Mouse (Mus musculus): ENCODE data around the gene Cage1. TPM values are rescaled to one million over a fixed set of nuclear protein-coding genes. Genes with fewer than 3 reads are reported as not detected.

The Cage1 gene
- polyA plus RNA-seq, 1 experiment from 2014 or later = 0.99 TPM

GRCm38 (mm10) chr13:37966256-37967051, 70.4 kb downstream of the Cage1 start:
- Histone ChIP-seq H3K27me3 (ENCODE audit: control insufficient read depth, insufficient read depth, low read length) (no peaks in the 10 kb centered on the region), H3K36me3 (ENCODE audit: control insufficient read depth, insufficient read depth, low read length) (no peaks in the 10 kb centered on the region), H3K4me1 (replicated peaks; ENCODE audit: control insufficient read depth, insufficient read depth, low read length) (peaks cover 8% of the 10 kb centered on the region; the same call in 1 of the 2 replicates), H3K4me3 (ENCODE audit: low read depth, low read length) (no peak overlapping the region), H3K4me2 (ENCODE audit: low read depth, low read length, severe bottlenecking) (no peak overlapping the region), H3K9ac (ENCODE audit: low read length) (no peak overlapping the region), H3K27ac (ENCODE audit: low read depth, low read length) (no peak overlapping the region), H3K9me3 (ENCODE audit: control insufficient read depth, low read length) (no peaks in the 10 kb centered on the region)
- ATAC-seq (replicated peaks; ENCODE audit: low FRiP score) (no peak), DNase-seq (ENCODE audit: low spot score) (no peak)
- WGBS = 81% methylated on average over 15 of the region's 15 CpGs

GRCm38 (mm10) chr13:37965126-37965914, 71.5 kb downstream of the Cage1 start:
- Histone ChIP-seq H3K27ac (ENCODE audit: low read depth, low read length) (no peak overlapping the region), H3K9me3 (ENCODE audit: control insufficient read depth, low read length) (no peaks in the 10 kb centered on the region), H3K4me3 (ENCODE audit: low read depth, low read length) (no peak overlapping the region), H3K4me1 (replicated peaks; ENCODE audit: control insufficient read depth, insufficient read depth, low read length) (peaks cover 8% of the 10 kb centered on the region; the same call in 1 of the 2 replicates), H3K27me3 (ENCODE audit: control insufficient read depth, insufficient read depth, low read length) (no peaks in the 10 kb centered on the region), H3K36me3 (ENCODE audit: control insufficient read depth, insufficient read depth, low read length) (no peaks in the 10 kb centered on the region), H3K4me2 (ENCODE audit: low read depth, low read length, severe bottlenecking) (no peak overlapping the region), H3K9ac (ENCODE audit: low read length) (no peak overlapping the region)
- 24% methylated on average over 17 of the region's 17 CpGs for WGBS
- DNase-seq (ENCODE audit: low spot score) (no peak), ATAC-seq (replicated peaks; ENCODE audit: low FRiP score) (peak; percentile 18; the same call in 1 of the 2 replicates)

- no peaks in the 10 kb centered on the region for H3K36me3 ChIP-seq (ENCODE audit: control insufficient read depth, insufficient read depth, low read length)
- H3K4me2 ChIP-seq (ENCODE audit: low read depth, low read length, severe bottlenecking) = peak overlapping the region; percentile 46; the same call in 1 of the 2 replicates
- DNase-seq (ENCODE audit: low spot score) (no peak), ATAC-seq (replicated peaks; ENCODE audit: low FRiP score) (no peak)
- H3K9ac ChIP-seq (ENCODE audit: low read length) = peak overlapping the region; percentile 56
- no peaks in the 10 kb centered on the region for H3K27me3 ChIP-seq (ENCODE audit: control insufficient read depth, insufficient read depth, low read length)
- H3K4me3 ChIP-seq (ENCODE audit: low read depth, low read length) = no peak overlapping the region
- no peak overlapping the region for H3K27ac ChIP-seq (ENCODE audit: low read depth, low read length)
- H3K9me3 ChIP-seq (ENCODE audit: control insufficient read depth, low read length) = no peaks in the 10 kb centered on the region
- 33% methylated on average over 20 of the region's 20 CpGs for WGBS
- H3K4me1 ChIP-seq (replicated peaks; ENCODE audit: control insufficient read depth, insufficient read depth, low read length) = peaks cover 8% of the 10 kb centered on the region; the same call in 1 of the 2 replicates
Observed at GRCm38 (mm10) chr13:37964128-37965087, 72.5 kb downstream of the Cage1 start.

GRCm38 (mm10) chr13:37963354-37964007, 73.4 kb downstream of the Cage1 start:
- Histone ChIP-seq H3K4me2 (ENCODE audit: low read depth, low read length, severe bottlenecking) (peak overlapping the region; percentile 46), H3K4me1 (replicated peaks; ENCODE audit: control insufficient read depth, insufficient read depth, low read length) (peaks cover 8% of the 10 kb centered on the region; the same call in 1 of the 2 replicates), H3K9me3 (ENCODE audit: control insufficient read depth, low read length) (no peaks in the 10 kb centered on the region), H3K27me3 (ENCODE audit: control insufficient read depth, insufficient read depth, low read length) (no peaks in the 10 kb centered on the region), H3K27ac (ENCODE audit: low read depth, low read length) (no peak overlapping the region), H3K4me3 (ENCODE audit: low read depth, low read length) (peak overlapping the region; percentile 25), H3K36me3 (ENCODE audit: control insufficient read depth, insufficient read depth, low read length) (no peaks in the 10 kb centered on the region), H3K9ac (ENCODE audit: low read length) (peak overlapping the region; percentile 56)
- ATAC-seq (replicated peaks; ENCODE audit: low FRiP score) (peak; percentile 64), DNase-seq (ENCODE audit: low spot score) (peak; percentile 88)
- under 1% methylated on average over 12 of the region's 12 CpGs for WGBS

GRCm38 (mm10) chr13:37962541-37962940, 74.3 kb downstream of the Cage1 start:
- H3K27ac ChIP-seq (ENCODE audit: low read depth, low read length) = no peak overlapping the region
- H3K9ac ChIP-seq (ENCODE audit: low read length) = no peak overlapping the region
- peaks cover 8% of the 10 kb centered on the region; the same call in 1 of the 2 replicates for H3K4me1 ChIP-seq (replicated peaks; ENCODE audit: control insufficient read depth, insufficient read depth, low read length)
- H3K4me3 ChIP-seq (ENCODE audit: low read depth, low read length) = no peak overlapping the region
- ATAC-seq (replicated peaks; ENCODE audit: low FRiP score) (no peak), DNase-seq (ENCODE audit: low spot score) (no peak)
- no peaks in the 10 kb centered on the region for H3K27me3 ChIP-seq (ENCODE audit: control insufficient read depth, insufficient read depth, low read length)
- WGBS = 90% methylated on average over 9 of the region's 9 CpGs
- H3K9me3 ChIP-seq (ENCODE audit: control insufficient read depth, low read length) = no peaks in the 10 kb centered on the region
- no peak overlapping the region for H3K4me2 ChIP-seq (ENCODE audit: low read depth, low read length, severe bottlenecking)
- no peaks in the 10 kb centered on the region for H3K36me3 ChIP-seq (ENCODE audit: control insufficient read depth, insufficient read depth, low read length)

GRCm38 (mm10) chr13:37959936-37960335, 76.9 kb downstream of the Cage1 start:
- Histone ChIP-seq H3K9me3 (ENCODE audit: control insufficient read depth, low read length) (no peaks in the 10 kb centered on the region), H3K9ac (ENCODE audit: low read length) (no peak overlapping the region), H3K4me1 (replicated peaks; ENCODE audit: control insufficient read depth, insufficient read depth, low read length) (peaks cover 6% of the 10 kb centered on the region; the same call in 1 of the 2 replicates), H3K36me3 (ENCODE audit: control insufficient read depth, insufficient read depth, low read length) (no peaks in the 10 kb centered on the region), H3K27ac (ENCODE audit: low read depth, low read length) (no peak overlapping the region), H3K4me3 (ENCODE audit: low read depth, low read length) (no peak overlapping the region), H3K27me3 (ENCODE audit: control insufficient read depth, insufficient read depth, low read length) (no peaks in the 10 kb centered on the region), H3K4me2 (ENCODE audit: low read depth, low read length, severe bottlenecking) (no peak overlapping the region)
- no peak for DNase-seq (ENCODE audit: low spot score)
- no peak for ATAC-seq (replicated peaks; ENCODE audit: low FRiP score)
- 92% methylated on average over 7 of the region's 7 CpGs for WGBS

- Histone ChIP-seq H3K9ac (ENCODE audit: low read length) (no peak overlapping the region), H3K27me3 (ENCODE audit: control insufficient read depth, insufficient read depth, low read length) (no peaks in the 10 kb centered on the region), H3K4me3 (ENCODE audit: low read depth, low read length) (no peak overlapping the region), H3K4me2 (ENCODE audit: low read depth, low read length, severe bottlenecking) (no peak overlapping the region), H3K4me1 (replicated peaks; ENCODE audit: control insufficient read depth, insufficient read depth, low read length) (peaks cover 6% of the 10 kb centered on the region; the same call in 1 of the 2 replicates), H3K27ac (ENCODE audit: low read depth, low read length) (no peak overlapping the region), H3K9me3 (ENCODE audit: control insufficient read depth, low read length) (no peaks in the 10 kb centered on the region), H3K36me3 (ENCODE audit: control insufficient read depth, insufficient read depth, low read length) (no peaks in the 10 kb centered on the region)
- ATAC-seq (replicated peaks; ENCODE audit: low FRiP score) (no peak), DNase-seq (ENCODE audit: low spot score) (no peak)
- WGBS = 78% methylated on average over 15 of the region's 15 CpGs
Observed at GRCm38 (mm10) chr13:37959239-37959907, 77.5 kb downstream of the Cage1 start.

Measured in forebrain, embryonic 11.5 days (tissue).